7 mouse cellular contexts compared by ENCODE assay signal in genomic region chr2:181364860-181365596, GRCm38 (mm10). TPM values are rescaled to one million over a fixed set of nuclear protein-coding genes. Genes with fewer than 3 reads are reported as not detected.
DNase-seq lines count a peak whose midpoint lies in the region; ATAC-seq and TF ChIP-seq lines count a peak whose summit lies in the region.

TSS of gene Zgpat (plus strand) at chr2:181364928.
TSS of gene Arfrp1 (minus strand) at chr2:181365404.

- H3K4me3 ChIP-seq in embryonic facial prominence, embryonic 12.5 days = peak within 1 kb of the TSS; percentile 92
- H3K4me3 ChIP-seq in kidney, adult 2 months (ENCODE audit: insufficient read depth, low read depth, low read length) = peak within 1 kb of the TSS; percentile 75
- H3K4me3 ChIP-seq in limb, embryonic 12.5 days (replicated peaks) = peak within 1 kb of the TSS; percentile 78
- peak within 1 kb of the TSS; percentile 56 for H3K4me3 ChIP-seq in midbrain, embryonic 15.5 days
- peak within 1 kb of the TSS; percentile 73 for H3K4me3 ChIP-seq in spleen, adult 2 months (ENCODE audit: extremely low read depth, insufficient read depth, insufficient read length)

- peak; percentile 88 for ATAC-seq in embryonic facial prominence, embryonic 12.5 days (ENCODE audit: insufficient number of reproducible peaks, insufficient read depth, low FRiP score, low TSS enrichment)
- peak; percentile 87 for ATAC-seq in limb, embryonic 12.5 days (ENCODE audit: insufficient number of reproducible peaks, insufficient read depth, low FRiP score, low TSS enrichment, low read depth)
- peak; percentile 93 for ATAC-seq in midbrain, embryonic 15.5 days (replicated peaks)

- peak; percentile 90 for DNase-seq in adrenal gland, postnatal 25 days
- DNase-seq in heart, adult 18-20 months = peak; percentile 93 to 94
- peak; percentile 94 for DNase-seq in kidney, adult 2 months
- peak; percentile 61 to 87 for DNase-seq in spleen, adult 2 months (ENCODE audit: low read depth in 1 of 2, low spot score in 2 of 2)

- H3K36me3 ChIP-seq in embryonic facial prominence, embryonic 12.5 days = peaks cover 45% of the 10 kb centered on the region
- peaks cover 2% of the 10 kb centered on the region; the same call in 1 of the 2 replicates for H3K36me3 ChIP-seq in kidney, adult 2 months (ENCODE audit: control insufficient read depth, insufficient read depth, low read length)
- peaks cover 54% of the 10 kb centered on the region for H3K36me3 ChIP-seq in limb, embryonic 12.5 days
- peaks cover 26% of the 10 kb centered on the region for H3K36me3 ChIP-seq in midbrain, embryonic 15.5 days (replicated peaks)
- peaks cover 25% of the 10 kb centered on the region for H3K36me3 ChIP-seq in spleen, adult 2 months (ENCODE audit: control insufficient read depth, insufficient read depth, low read length)

- H3K27ac ChIP-seq in embryonic facial prominence, embryonic 12.5 days = peak within 1 kb of the TSS; percentile 87
- H3K27ac ChIP-seq in kidney, adult 2 months (ENCODE audit: insufficient read depth, low read depth, low read length) = peak within 1 kb of the TSS; percentile 86
- peak within 1 kb of the TSS; percentile 90 for H3K27ac ChIP-seq in limb, embryonic 12.5 days
- peak within 1 kb of the TSS; percentile 91 for H3K27ac ChIP-seq in midbrain, embryonic 15.5 days
- H3K27ac ChIP-seq in spleen, adult 2 months (ENCODE audit: insufficient read depth, low read length) = peak within 1 kb of the TSS; percentile 89

- no peaks in the 10 kb centered on the region for H3K9me3 ChIP-seq in embryonic facial prominence, embryonic 12.5 days
- H3K9me3 ChIP-seq in limb, embryonic 12.5 days = no peaks in the 10 kb centered on the region
- no peaks in the 10 kb centered on the region for H3K9me3 ChIP-seq in midbrain, embryonic 15.5 days

- H3K27me3 ChIP-seq in embryonic facial prominence, embryonic 12.5 days = no peaks in the 10 kb centered on the region
- no peaks in the 10 kb centered on the region for H3K27me3 ChIP-seq in kidney, adult 2 months (replicated peaks; ENCODE audit: control insufficient read depth, insufficient read depth, low read length)
- no peaks in the 10 kb centered on the region for H3K27me3 ChIP-seq in limb, embryonic 12.5 days
- H3K27me3 ChIP-seq in midbrain, embryonic 15.5 days (replicated peaks) = no peaks in the 10 kb centered on the region
- H3K27me3 ChIP-seq in spleen, adult 2 months (ENCODE audit: control insufficient read depth, insufficient read depth, low read length) = no peaks in the 10 kb centered on the region

- H3K4me2 ChIP-seq in embryonic facial prominence, embryonic 12.5 days (replicated peaks) = peak within 1 kb of the TSS; percentile 98
- peak within 1 kb of the TSS; percentile 94 for H3K4me2 ChIP-seq in limb, embryonic 12.5 days
- peak within 1 kb of the TSS; percentile 88 for H3K4me2 ChIP-seq in midbrain, embryonic 15.5 days

- TF ChIP-seq POLR2A in kidney, adult 2 months (IDR thresholded peaks at IDR 0.05; ENCODE audit: low read depth, low read length) = no peak
- TF ChIP-seq POLR2A in spleen, adult 2 months (IDR thresholded peaks at IDR 0.05; ENCODE audit: low read depth, low read length) = no peak; the same call in 1 of the 2 replicates

- peaks cover 26% of the 10 kb centered on the region for H3K4me1 ChIP-seq in embryonic facial prominence, embryonic 12.5 days
- peaks cover 6% of the 10 kb centered on the region; the same call in 1 of the 2 replicates for H3K4me1 ChIP-seq in kidney, adult 2 months (ENCODE audit: control insufficient read depth, insufficient read depth, low read length)
- peaks cover 26% of the 10 kb centered on the region for H3K4me1 ChIP-seq in limb, embryonic 12.5 days (replicated peaks)
- H3K4me1 ChIP-seq in midbrain, embryonic 15.5 days = peaks cover 54% of the 10 kb centered on the region
- H3K4me1 ChIP-seq in spleen, adult 2 months (ENCODE audit: control insufficient read depth, insufficient read depth, insufficient read length) = peaks cover 12% of the 10 kb centered on the region

- TF ChIP-seq CTCF in kidney, adult 2 months (conservative IDR thresholded peaks at IDR 0.05; ENCODE audit: insufficient read depth, insufficient read length, low read depth, low read length) = no peak
- no peak for TF ChIP-seq CTCF in spleen, adult 2 months (IDR thresholded peaks at IDR 0.05; ENCODE audit: extremely low read depth, insufficient read depth, insufficient read length, insufficient replicate concordance)

- under 1% methylated on average over 71 of the region's 71 CpGs for WGBS in embryonic facial prominence, embryonic 12.5 days
- WGBS in kidney, adult 2 months = under 1% methylated on average over 71 of the region's 71 CpGs
- under 1% methylated on average over 71 of the region's 71 CpGs for WGBS in limb, embryonic 12.5 days
- WGBS in midbrain, embryonic 15.5 days = under 1% methylated on average over 70 of the region's 71 CpGs
- under 1% methylated on average over 69 of the region's 71 CpGs for WGBS in spleen, adult 2 months

- H3K9ac ChIP-seq in embryonic facial prominence, embryonic 12.5 days = peak within 1 kb of the TSS; percentile 86
- peak within 1 kb of the TSS; percentile 87 for H3K9ac ChIP-seq in limb, embryonic 12.5 days (replicated peaks)
- H3K9ac ChIP-seq in midbrain, embryonic 15.5 days = peak within 1 kb of the TSS; percentile 84

RNA-seq across cellular contexts. Expression of gene Zgpat, which starts in this region (rescaled TPM):
- total RNA-seq in adrenal gland, postnatal 25 days (2021) = 51.2 and 61.6 TPM in 2 replicates
- 61.6 and 69.7 TPM in 2 replicates for polyA plus RNA-seq in embryonic facial prominence, embryonic 12.5 days (2016; fragmentation: Nextera tagmentation; extraction: Ambion mirVana)
- 10 to 100 TPM; 15.3 to 18.0 TPM for total RNA-seq in heart, adult 18-20 months (2021)
- polyA plus RNA-seq in kidney, adult 2 months (2012; rRNA removed) = 29.6 and 35.2 TPM in 2 replicates
- polyA plus RNA-seq in limb, embryonic 12.5 days (2016; fragmentation: Nextera tagmentation; extraction: Ambion mirVana) = 54.9 and 59.4 TPM in 2 replicates
- 96.4 and 103 TPM in 2 replicates for polyA plus RNA-seq in midbrain, embryonic 15.5 days (2015; fragmentation: Nextera tagmentation; extraction: Ambion mirVana)
- 44.7 and 45.7 TPM in 2 replicates for polyA plus RNA-seq in spleen, adult 2 months (2012; rRNA removed)

RNA-seq across cellular contexts. Expression of gene Arfrp1, which starts in this region (rescaled TPM):
- total RNA-seq in adrenal gland, postnatal 25 days (2021) = 40.8 and 49.7 TPM in 2 replicates
- polyA plus RNA-seq in embryonic facial prominence, embryonic 12.5 days (2016; fragmentation: Nextera tagmentation; extraction: Ambion mirVana) = 73.3 and 77.5 TPM in 2 replicates
- 10 to 100 TPM; 50.7 to 65.7 TPM for total RNA-seq in heart, adult 18-20 months (2021)
- polyA plus RNA-seq in kidney, adult 2 months (2012; rRNA removed) = 32.0 and 36.0 TPM in 2 replicates
- polyA plus RNA-seq in limb, embryonic 12.5 days (2016; fragmentation: Nextera tagmentation; extraction: Ambion mirVana) = 77.1 and 79.5 TPM in 2 replicates
- polyA plus RNA-seq in midbrain, embryonic 15.5 days (2015; fragmentation: Nextera tagmentation; extraction: Ambion mirVana) = 96.4 and 99.7 TPM in 2 replicates
- 32.8 and 35.4 TPM in 2 replicates for polyA plus RNA-seq in spleen, adult 2 months (2012; rRNA removed)

Comparison
In these comparisons a context has a peak if more than half of its experiments do, and no peak if none do; other contexts are left out.
1. Peak in every context shown above with its lines: DNase-seq, ATAC-seq, H3K4me3 ChIP-seq and H3K27ac ChIP-seq.